Mouse (Mus musculus): ENCODE measurements around the gene Atm. TPM values are rescaled to one million over a fixed set of nuclear protein-coding genes. Genes with fewer than 3 reads are reported as not detected.

The Atm gene
- polyA plus RNA-seq, 1 experiment = 43.9 TPM

DNA sequence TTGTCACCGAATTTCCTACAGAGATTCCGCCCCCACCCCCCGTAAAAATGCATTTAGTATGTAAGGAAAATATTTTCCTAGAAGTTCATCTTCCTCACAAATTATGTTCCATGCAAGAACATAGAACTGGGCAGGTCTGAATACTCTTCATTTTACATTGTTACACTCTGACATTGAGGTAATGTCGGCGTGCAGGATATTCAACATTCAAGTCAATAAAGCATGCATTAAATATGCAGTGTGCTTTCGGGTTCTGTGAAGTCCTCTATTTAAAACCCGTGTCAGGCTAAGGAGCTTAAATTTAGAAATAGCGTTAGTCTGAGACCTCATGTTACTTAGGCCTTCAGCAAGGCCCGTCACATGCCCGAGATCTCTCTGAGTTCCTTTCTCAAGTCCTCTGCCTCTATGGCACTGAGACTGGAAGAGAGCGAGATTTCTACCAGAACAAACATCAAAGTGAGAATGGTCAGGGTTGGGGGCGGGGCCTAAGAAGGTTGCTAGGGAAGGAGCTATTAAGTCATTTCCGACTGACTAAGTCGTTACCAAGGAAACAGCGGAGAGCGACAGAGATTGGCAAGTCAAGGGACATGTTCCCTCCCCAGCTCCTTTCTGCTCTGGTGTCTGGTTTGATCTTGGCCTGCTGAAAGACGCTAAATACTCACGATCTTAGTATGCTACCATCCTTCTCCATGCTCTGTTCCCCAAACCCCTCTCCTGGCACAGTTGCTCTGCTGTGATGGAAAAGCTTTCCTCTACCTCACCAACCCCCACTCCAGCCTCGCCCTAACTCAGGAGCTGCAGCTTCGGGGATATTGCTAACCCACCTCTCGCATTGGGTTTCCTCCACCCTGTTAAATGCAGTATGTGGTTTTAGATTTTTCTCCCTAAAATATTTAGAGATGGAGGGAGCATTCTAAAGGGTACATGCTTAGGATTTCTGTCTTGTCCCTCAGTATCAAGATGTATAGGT lies 131.5 kb downstream of the Atm start:
- no peaks in the 10 kb centered on the region for H3K36me3 ChIP-seq (ENCODE audit: control insufficient read depth, insufficient read depth, low read length, poor library complexity, severe bottlenecking)
- no peaks in the 10 kb centered on the region for H3K9me3 ChIP-seq (replicated peaks; ENCODE audit: control insufficient read depth, insufficient read depth, low read length, poor library complexity, severe bottlenecking)
- no peaks in the 10 kb centered on the region for H3K27me3 ChIP-seq (ENCODE audit: control insufficient read depth, insufficient read depth, low read length, poor library complexity, severe bottlenecking)
- peak overlapping the region; percentile 67 for H3K27ac ChIP-seq (ENCODE audit: insufficient read depth, low read length)
- H3K4me1 ChIP-seq (ENCODE audit: control insufficient read depth, insufficient read depth, low read length) = no peaks in the 10 kb centered on the region
- TF ChIP-seq CTCF (IDR thresholded peaks at IDR 0.05; ENCODE audit: low read depth, low read length) (no peak), EP300 (IDR thresholded peaks at IDR 0.05; ENCODE audit: insufficient read depth, low read depth, low read length) (no peak), POLR2A (IDR thresholded peaks at IDR 0.05; ENCODE audit: insufficient read depth, low read length) (peak; percentile 29)
- peak overlapping the region; percentile 89 for H3K4me3 ChIP-seq (ENCODE audit: low read depth, low read length)
- peak overlapping the region; percentile 43 for H3K9ac ChIP-seq (ENCODE audit: low read depth, poor library complexity, severe bottlenecking)

DNA sequence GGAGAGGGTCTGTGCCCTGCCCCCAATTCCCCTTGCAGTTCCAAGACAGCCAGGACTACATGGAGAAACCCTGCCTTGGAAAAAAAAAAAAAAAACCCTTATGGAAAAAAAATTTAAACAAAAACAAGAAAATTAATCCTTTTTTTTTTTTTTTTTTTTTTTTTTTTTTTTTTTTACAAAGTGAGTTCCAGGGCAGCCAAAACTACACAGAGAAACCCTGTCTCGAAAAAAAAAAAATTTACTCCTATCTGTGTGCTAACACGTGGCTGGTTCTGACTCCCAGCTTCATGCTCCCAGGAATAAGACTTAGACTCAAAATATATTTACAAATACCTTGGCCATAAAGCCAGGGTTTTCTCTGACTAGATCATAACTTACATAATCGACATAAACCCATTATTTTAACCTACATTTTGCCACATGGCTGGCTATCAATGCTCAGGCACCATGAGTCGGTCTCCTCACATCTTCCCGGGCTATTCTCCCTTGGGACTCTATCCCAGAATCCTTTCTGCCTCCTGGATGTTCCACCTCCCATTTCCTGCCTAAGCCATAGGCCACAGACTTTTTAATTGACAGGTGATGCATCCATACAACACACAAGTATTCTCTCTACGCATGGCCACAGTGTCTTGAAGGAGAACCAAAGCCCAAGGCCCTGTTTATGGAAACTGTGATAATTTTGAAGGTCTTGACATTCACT lies 132.3 kb downstream of the Atm start:
- Histone ChIP-seq H3K4me3 (ENCODE audit: low read depth, low read length) (peak overlapping the region; percentile 72), H3K36me3 (ENCODE audit: control insufficient read depth, insufficient read depth, low read length, poor library complexity, severe bottlenecking) (no peaks in the 10 kb centered on the region), H3K4me1 (ENCODE audit: control insufficient read depth, insufficient read depth, low read length) (no peaks in the 10 kb centered on the region), H3K9ac (ENCODE audit: low read depth, poor library complexity, severe bottlenecking) (peak overlapping the region; percentile 37), H3K27me3 (ENCODE audit: control insufficient read depth, insufficient read depth, low read length, poor library complexity, severe bottlenecking) (no peaks in the 10 kb centered on the region), H3K27ac (ENCODE audit: insufficient read depth, low read length) (no peak overlapping the region), H3K9me3 (replicated peaks; ENCODE audit: control insufficient read depth, insufficient read depth, low read length, poor library complexity, severe bottlenecking) (no peaks in the 10 kb centered on the region)
- TF ChIP-seq EP300 (IDR thresholded peaks at IDR 0.05; ENCODE audit: insufficient read depth, low read depth, low read length) (no peak), POLR2A (IDR thresholded peaks at IDR 0.05; ENCODE audit: insufficient read depth, low read length) (peak; percentile 84)

DNA sequence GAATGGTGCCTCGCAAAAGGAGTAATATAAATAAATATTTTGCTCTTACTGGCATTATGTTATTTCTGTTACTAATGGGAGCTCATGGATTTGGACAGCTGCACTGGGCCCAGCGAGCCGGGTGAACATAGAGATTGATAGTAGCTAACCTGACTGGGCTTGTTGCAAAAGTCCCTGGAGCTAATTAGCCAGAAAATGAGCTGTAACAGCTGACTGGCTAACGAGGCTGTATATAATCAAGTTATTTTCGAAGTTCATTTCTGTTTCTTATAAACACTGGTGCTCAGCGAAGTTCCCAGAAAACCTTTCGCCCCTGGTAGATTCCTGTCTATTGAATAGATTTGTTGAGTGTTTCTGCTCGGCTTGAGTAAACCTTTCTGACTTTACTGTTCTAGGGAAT lies 133.5 kb downstream of the Atm start:
- TF ChIP-seq EP300 (IDR thresholded peaks at IDR 0.05; ENCODE audit: insufficient read depth, low read depth, low read length) (no peak), POLR2A (IDR thresholded peaks at IDR 0.05; ENCODE audit: insufficient read depth, low read length) (no peak), CTCF (IDR thresholded peaks at IDR 0.05; ENCODE audit: low read depth, low read length) (no peak)
- no peak overlapping the region for H3K4me3 ChIP-seq (ENCODE audit: low read depth, low read length)
- H3K27ac ChIP-seq (ENCODE audit: insufficient read depth, low read length) = peak overlapping the region; percentile 74
- no peaks in the 10 kb centered on the region for H3K27me3 ChIP-seq (ENCODE audit: control insufficient read depth, insufficient read depth, low read length, poor library complexity, severe bottlenecking)
- peak overlapping the region; percentile 48 for H3K9ac ChIP-seq (ENCODE audit: low read depth, poor library complexity, severe bottlenecking)
- no peaks in the 10 kb centered on the region for H3K9me3 ChIP-seq (replicated peaks; ENCODE audit: control insufficient read depth, insufficient read depth, low read length, poor library complexity, severe bottlenecking)
- H3K36me3 ChIP-seq (ENCODE audit: control insufficient read depth, insufficient read depth, low read length, poor library complexity, severe bottlenecking) = no peaks in the 10 kb centered on the region
- no peaks in the 10 kb centered on the region for H3K4me1 ChIP-seq (ENCODE audit: control insufficient read depth, insufficient read depth, low read length)

DNA sequence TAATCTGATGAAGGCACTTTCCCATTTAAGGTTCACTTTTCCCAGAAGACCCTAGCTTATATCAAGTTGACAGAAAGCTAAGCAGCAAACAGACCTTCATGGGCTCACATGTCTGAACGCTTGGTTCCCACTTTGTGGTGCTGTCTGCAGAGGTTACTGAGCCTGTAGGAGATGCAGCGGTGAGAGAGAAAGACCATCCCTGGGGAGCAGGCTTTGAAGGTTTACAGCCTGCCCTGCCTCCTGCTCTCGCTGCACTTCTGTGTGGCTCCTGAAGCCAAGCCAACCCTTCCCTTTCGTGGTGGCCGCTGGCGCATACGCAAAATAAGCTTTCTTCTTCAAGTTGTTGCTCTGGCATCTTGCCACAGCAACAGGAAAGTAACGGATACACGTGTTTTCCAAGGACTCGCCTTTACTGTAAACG lies 134.2 kb downstream of the Atm start, which contains the start of gene 4930550C14Rik:
4930550C14Rik (plus strand) TSS at position 35 of the 421 bp plus-strand sequence.
- no peaks in the 10 kb centered on the region for H3K27me3 ChIP-seq (ENCODE audit: control insufficient read depth, insufficient read depth, low read length, poor library complexity, severe bottlenecking)
- peak within 1 kb of the TSS; percentile 48 for H3K9ac ChIP-seq (ENCODE audit: low read depth, poor library complexity, severe bottlenecking)

DNA sequence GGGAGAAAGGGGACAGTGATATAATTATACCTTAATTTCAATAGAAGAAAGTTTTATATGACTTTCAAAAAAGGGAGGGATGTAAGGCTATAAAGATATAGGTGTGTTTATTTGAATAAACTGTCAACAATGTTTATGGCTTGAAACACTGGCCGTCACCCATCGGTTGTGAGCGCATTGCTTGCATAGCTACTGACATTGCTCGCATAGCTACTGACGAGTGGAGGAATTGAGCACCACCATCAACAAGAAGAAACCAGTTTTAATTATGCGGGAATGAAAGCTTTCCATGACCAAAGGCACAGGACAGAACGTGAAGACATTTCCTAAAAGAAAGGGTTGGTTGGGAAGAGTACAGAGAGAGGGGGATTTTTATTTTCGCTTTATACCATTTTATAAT lies 135.4 kb downstream of the Atm start:
- no peak for TF ChIP-seq POLR2A (IDR thresholded peaks at IDR 0.05; ENCODE audit: insufficient read depth, low read length)
- TF ChIP-seq CTCF (IDR thresholded peaks at IDR 0.05; ENCODE audit: low read depth, low read length) = no peak
- Histone ChIP-seq H3K36me3 (ENCODE audit: control insufficient read depth, insufficient read depth, low read length, poor library complexity, severe bottlenecking) (no peaks in the 10 kb centered on the region), H3K27ac (ENCODE audit: insufficient read depth, low read length) (no peak overlapping the region), H3K27me3 (ENCODE audit: control insufficient read depth, insufficient read depth, low read length, poor library complexity, severe bottlenecking) (no peaks in the 10 kb centered on the region), H3K9me3 (replicated peaks; ENCODE audit: control insufficient read depth, insufficient read depth, low read length, poor library complexity, severe bottlenecking) (no peaks in the 10 kb centered on the region), H3K4me1 (ENCODE audit: control insufficient read depth, insufficient read depth, low read length) (no peaks in the 10 kb centered on the region), H3K9ac (ENCODE audit: low read depth, poor library complexity, severe bottlenecking) (no peak overlapping the region), H3K4me3 (ENCODE audit: low read depth, low read length) (no peak overlapping the region)

More for the DNA sequence above, 134.2 kb downstream of the Atm start, which contains the start of gene 4930550C14Rik:
- no peaks in the 10 kb centered on the region for H3K4me1 ChIP-seq (ENCODE audit: control insufficient read depth, insufficient read depth, low read length)
- no peaks in the 10 kb centered on the region for H3K36me3 ChIP-seq (ENCODE audit: control insufficient read depth, insufficient read depth, low read length, poor library complexity, severe bottlenecking)
- peak within 1 kb of the TSS; percentile 74 for H3K27ac ChIP-seq (ENCODE audit: insufficient read depth, low read length)
- H3K4me3 ChIP-seq (ENCODE audit: low read depth, low read length) = peak within 1 kb of the TSS; percentile 27
- TF ChIP-seq CTCF (IDR thresholded peaks at IDR 0.05; ENCODE audit: low read depth, low read length) = no peak
- TF ChIP-seq POLR2A (IDR thresholded peaks at IDR 0.05; ENCODE audit: insufficient read depth, low read length) = no peak
- TF ChIP-seq EP300 (IDR thresholded peaks at IDR 0.05; ENCODE audit: insufficient read depth, low read depth, low read length) = no peak
- no peaks in the 10 kb centered on the region for H3K9me3 ChIP-seq (replicated peaks; ENCODE audit: control insufficient read depth, insufficient read depth, low read length, poor library complexity, severe bottlenecking)
